Mouse (Mus musculus) macrophage (primary cell): ENCODE measurements at regions not wholly inside any gene's neighbourhood (a gene's known extent, or its start where the extent isn't known, plus 50 kb on each side); places are given as distances from the start of the nearest gene placed in this dataset.

Experiments
- H3K27ac ChIP-seq: fragments of 350-480 bp; formaldehyde crosslinking; 2 replicates; pipeline ENCODE4 v1.9.0; 2021
- H3K36me3 ChIP-seq: fragments of 350-480 bp; formaldehyde crosslinking; 2 replicates; pipeline ENCODE4 v1.9.0; 2021; ENCODE audit errors: inconsistent target
- H3K4me3 ChIP-seq: fragments of 350-480 bp; formaldehyde crosslinking; 2 replicates; pipeline ENCODE4 v1.9.0; 2021; ENCODE audit errors: inconsistent target
- H3K79me2 ChIP-seq: fragments of 350-480 bp; formaldehyde crosslinking; 2 replicates; pipeline ENCODE4 v1.9.0; 2021; ENCODE audit errors: inconsistent target
- WGBS: methylation state at CpG from one replicate; pipeline ENCODE4 v1.1.7; 2026; ENCODE audit warnings: inconsistent platforms; ENCODE audit not compliant: missing documents; 5-methylcytosine and 5-hydroxymethylcytosine counted together

GRCm38 (mm10) chr2:146606170-146606569, 94.0 kb upstream of the Ralgapa2 start:
- no peak overlapping the region for H3K4me3 ChIP-seq
- no peaks in the 10 kb centered on the region for H3K79me2 ChIP-seq
- no peak overlapping the region for H3K27ac ChIP-seq
- no peaks in the 10 kb centered on the region for H3K36me3 ChIP-seq

- Histone ChIP-seq H3K79me2 (no peaks in the 10 kb centered on the region), H3K36me3 (no peaks in the 10 kb centered on the region), H3K4me3 (no peak overlapping the region), H3K27ac (no peak overlapping the region)
- 100% methylated on average over 2 of the region's 2 CpGs for WGBS
Measured at GRCm38 (mm10) chr2:146610896-146611295, 98.8 kb upstream of the Ralgapa2 start.

GRCm38 (mm10) chr2:146611886-146612521, 99.9 kb upstream of the Ralgapa2 start:
- 47% methylated on average over 6 of the region's 6 CpGs for WGBS
- no peaks in the 10 kb centered on the region for H3K36me3 ChIP-seq
- no peak overlapping the region for H3K4me3 ChIP-seq
- H3K27ac ChIP-seq: no peak overlapping the region
- no peaks in the 10 kb centered on the region for H3K79me2 ChIP-seq

- WGBS: 15% methylated on average over 20 of the region's 20 CpGs
- no peaks in the 10 kb centered on the region for H3K79me2 ChIP-seq
- H3K36me3 ChIP-seq: no peaks in the 10 kb centered on the region
- no peak overlapping the region for H3K4me3 ChIP-seq
- H3K27ac ChIP-seq: no peak overlapping the region
Measured at GRCm38 (mm10) chr2:146612522-146613288, 100.6 kb upstream of the Ralgapa2 start.

GRCm38 (mm10) chr2:146621167-146621566, 109.0 kb upstream of the Ralgapa2 start:
- Histone ChIP-seq H3K79me2 (no peaks in the 10 kb centered on the region), H3K4me3 (no peak overlapping the region), H3K36me3 (no peaks in the 10 kb centered on the region), H3K27ac (no peak overlapping the region)
- WGBS: 13% methylated on average over 5 of the region's 5 CpGs

- 88% methylated on average over 1 of the region's 1 CpGs for WGBS
Measured at GRCm38 (mm10) chr2:146623052-146623451, 110.9 kb upstream of the Ralgapa2 start.

GRCm38 (mm10) chr2:146624207-146624606, 112.1 kb upstream of the Ralgapa2 start:
- Histone ChIP-seq H3K27ac (no peak overlapping the region), H3K4me3 (no peak overlapping the region), H3K79me2 (no peaks in the 10 kb centered on the region), H3K36me3 (no peaks in the 10 kb centered on the region)
- WGBS: 46% methylated on average over 5 of the region's 5 CpGs

More at GRCm38 (mm10) chr2:146623052-146623451, 110.9 kb upstream of the Ralgapa2 start:
- no peaks in the 10 kb centered on the region for H3K79me2 ChIP-seq
- H3K36me3 ChIP-seq: no peaks in the 10 kb centered on the region
- H3K27ac ChIP-seq: no peak overlapping the region
- no peak overlapping the region for H3K4me3 ChIP-seq

- Histone ChIP-seq H3K79me2 (no peaks in the 10 kb centered on the region), H3K36me3 (no peaks in the 10 kb centered on the region), H3K27ac (no peak overlapping the region), H3K4me3 (no peak overlapping the region)
- WGBS: 59% methylated on average over 4 of the region's 5 CpGs
Measured at GRCm38 (mm10) chr2:146625166-146625751, 113.1 kb upstream of the Ralgapa2 start.

- Histone ChIP-seq H3K79me2 (no peaks in the 10 kb centered on the region), H3K4me3 (no peak overlapping the region), H3K36me3 (no peaks in the 10 kb centered on the region), H3K27ac (no peak overlapping the region)
- WGBS: 77% methylated on average over 1 of the region's 1 CpGs
Measured at GRCm38 (mm10) chr2:146626531-146626930, 114.4 kb upstream of the Ralgapa2 start.

- 62% methylated on average over 3 of the region's 3 CpGs for WGBS
- Histone ChIP-seq H3K4me3 (no peak overlapping the region), H3K36me3 (no peaks in the 10 kb centered on the region), H3K27ac (no peak overlapping the region), H3K79me2 (no peaks in the 10 kb centered on the region)
Measured at GRCm38 (mm10) chr2:146630179-146630578, 118.0 kb upstream of the Ralgapa2 start.

GRCm38 (mm10) chr2:146631098-146631497, 119.0 kb upstream of the Ralgapa2 start:
- H3K79me2 ChIP-seq: no peaks in the 10 kb centered on the region
- no peak overlapping the region for H3K27ac ChIP-seq
- H3K4me3 ChIP-seq: no peak overlapping the region
- 82% methylated on average over 5 of the region's 5 CpGs for WGBS
- no peaks in the 10 kb centered on the region for H3K36me3 ChIP-seq

- Histone ChIP-seq H3K36me3 (no peaks in the 10 kb centered on the region), H3K27ac (no peak overlapping the region), H3K4me3 (no peak overlapping the region), H3K79me2 (no peaks in the 10 kb centered on the region)
- WGBS: 51% methylated on average over 16 of the region's 16 CpGs
Measured at GRCm38 (mm10) chr2:146633329-146634070, 121.4 kb upstream of the Ralgapa2 start.

- no peak overlapping the region for H3K4me3 ChIP-seq
- no peak overlapping the region for H3K27ac ChIP-seq
- 77% methylated on average over 5 of the region's 5 CpGs for WGBS
- no peaks in the 10 kb centered on the region for H3K36me3 ChIP-seq
- no peaks in the 10 kb centered on the region for H3K79me2 ChIP-seq
Measured at GRCm38 (mm10) chr2:146637573-146637972, 125.4 kb upstream of the Ralgapa2 start.

- WGBS: 67% methylated on average over 16 of the region's 16 CpGs
- no peaks in the 10 kb centered on the region for H3K36me3 ChIP-seq
- no peak overlapping the region for H3K27ac ChIP-seq
Measured at GRCm38 (mm10) chr2:146646237-146646972, 134.3 kb upstream of the Ralgapa2 start.

More at GRCm38 (mm10) chr2:146646237-146646972, 134.3 kb upstream of the Ralgapa2 start:
- Histone ChIP-seq H3K4me3 (no peak overlapping the region), H3K79me2 (no peaks in the 10 kb centered on the region)
